Comparison of ENCODE assay signal across 8 mouse cellular contexts in genomic region chr2:14074221-14074901, GRCm38 (mm10). TPM values are rescaled to one million over a fixed set of nuclear protein-coding genes. Genes with fewer than 3 reads are reported as not detected.
DNase-seq lines count a peak whose midpoint lies in the region; ATAC-seq and TF ChIP-seq lines count a peak whose summit lies in the region.

No protein-coding gene starts in this region.

- peak overlapping the region; percentile 99 for H3K27ac ChIP-seq in gastrocnemius, adult 2 months

- H3K36me3 ChIP-seq in E14TG2a.4 (ENCODE audit: insufficient read depth, low read length) = no peaks in the 10 kb centered on the region

- H3K27me3 ChIP-seq in E14TG2a.4 (ENCODE audit: insufficient read depth, low read length) = no peaks in the 10 kb centered on the region

- TF ChIP-seq CTCF in gastrocnemius, adult 2 months (IDR thresholded peaks at IDR 0.05) = no peak
- TF ChIP-seq CTCF in E14TG2a.4 (conservative IDR thresholded peaks at IDR 0.05; ENCODE audit: low read length) = no peak

- no peaks in the 10 kb centered on the region for H3K9me3 ChIP-seq in E14TG2a.4 (ENCODE audit: low read length)

- intact Hi-C loops in gastrocnemius, adult 2 months (cut with DNase I) = no loop called here

- H3K4me1 ChIP-seq in E14TG2a.4 (replicated peaks; ENCODE audit: low read depth, low read length) = peaks cover 24% of the 10 kb centered on the region

- peak overlapping the region; percentile 80 for H3K4me3 ChIP-seq in gastrocnemius, adult 2 months
- peak overlapping the region; percentile 97 for H3K4me3 ChIP-seq in E14TG2a.4 (replicated peaks; ENCODE audit: low read length)

- DNase-seq in gastrocnemius, adult 2 months = no peak
- DNase-seq in gastrocnemius, postnatal 25 days = no peak
- DNase-seq in liver = peak; percentile 34
- no peak for DNase-seq in adrenal gland, postnatal 14 days
- no peak for DNase-seq in adrenal gland, postnatal 10 days

- peak; percentile 26 for ATAC-seq in erythroid progenitor cell, adult 5-6 weeks (replicated peaks; ENCODE audit: low FRiP score, poor library complexity, severe bottlenecking)
- peak; percentile 32; the same call in 1 of the 2 replicates for ATAC-seq in neutrophil, adult 5-6 weeks (ENCODE audit: extremely low read depth, insufficient number of reproducible peaks, low FRiP score, poor library complexity, severe bottlenecking)

RNA-seq across cellular contexts. Expression of gene Stam, which starts 0.5 kb away (rescaled TPM):
- total RNA-seq in gastrocnemius, adult 2 months (2021) = 10 to 100 TPM; 19.9 to 25.2 TPM
- 10 to 100 TPM; 17.6 to 18.7 TPM for total RNA-seq in gastrocnemius, postnatal 25 days (2021)
- 36.4 and 66.7 TPM in 2 replicates for total RNA-seq in erythroid progenitor cell, adult 5-6 weeks (2015; ENCODE audit: low replicate concordance)
- total RNA-seq in erythroid progenitor cell, adult 5-6 weeks (2017; ENCODE audit: low replicate concordance) = 23.3 and 41.1 TPM in 2 replicates
- 30.8 and 33.3 TPM in 2 replicates for total RNA-seq in neutrophil, adult 5-6 weeks (2017)
- total RNA-seq in adrenal gland, postnatal 14 days (2021) = 47.2 and 47.5 TPM in 2 replicates
- 10 to 100 TPM; 41.6 to 44.3 TPM for total RNA-seq in adrenal gland, postnatal 10 days (2021)

RNA-seq across cellular contexts. Expression of gene Hacd1, which starts 18.4 kb away (rescaled TPM):
- total RNA-seq in gastrocnemius, adult 2 months (2021) = 100 to 1,000 TPM; 103 to 105 TPM
- 100 to 1,000 TPM; 247 to 255 TPM for total RNA-seq in gastrocnemius, postnatal 25 days (2021)
- 7.5 and 13.7 TPM in 2 replicates for total RNA-seq in erythroid progenitor cell, adult 5-6 weeks (2015; ENCODE audit: low replicate concordance)
- total RNA-seq in erythroid progenitor cell, adult 5-6 weeks (2017; ENCODE audit: low replicate concordance) = 4.0 TPM in 1 of 2 replicates, not detected in the other
- total RNA-seq in neutrophil, adult 5-6 weeks (2017) = 1.7 TPM in 1 of 2 replicates, not detected in the other
- 48.9 and 49.1 TPM in 2 replicates for total RNA-seq in adrenal gland, postnatal 14 days (2021)
- 10 to 100 TPM; 55.1 to 62.3 TPM for total RNA-seq in adrenal gland, postnatal 10 days (2021)
